Mouse (Mus musculus) olfactory bulb, adult 2 months (tissue): ENCODE results near the gene Igsf10.

Source experiments
- CTCF ChIP-seq: fragments of 200-500 bp; IDR thresholded peaks from 2 replicates; pipeline ENCODE4 v1.5.1; 2012; ENCODE audit warnings: low read depth, mild to moderate bottlenecking, low read length, moderate library complexity; ENCODE audit not compliant: insufficient read depth
- POLR2A ChIP-seq: fragments of 200-500 bp; IDR thresholded peaks from 2 replicates; pipeline ENCODE4 v1.6.1; 2012; ENCODE audit warnings: mild to moderate bottlenecking, low read depth, low read length, moderate library complexity; ENCODE audit not compliant: insufficient read depth

DNA sequence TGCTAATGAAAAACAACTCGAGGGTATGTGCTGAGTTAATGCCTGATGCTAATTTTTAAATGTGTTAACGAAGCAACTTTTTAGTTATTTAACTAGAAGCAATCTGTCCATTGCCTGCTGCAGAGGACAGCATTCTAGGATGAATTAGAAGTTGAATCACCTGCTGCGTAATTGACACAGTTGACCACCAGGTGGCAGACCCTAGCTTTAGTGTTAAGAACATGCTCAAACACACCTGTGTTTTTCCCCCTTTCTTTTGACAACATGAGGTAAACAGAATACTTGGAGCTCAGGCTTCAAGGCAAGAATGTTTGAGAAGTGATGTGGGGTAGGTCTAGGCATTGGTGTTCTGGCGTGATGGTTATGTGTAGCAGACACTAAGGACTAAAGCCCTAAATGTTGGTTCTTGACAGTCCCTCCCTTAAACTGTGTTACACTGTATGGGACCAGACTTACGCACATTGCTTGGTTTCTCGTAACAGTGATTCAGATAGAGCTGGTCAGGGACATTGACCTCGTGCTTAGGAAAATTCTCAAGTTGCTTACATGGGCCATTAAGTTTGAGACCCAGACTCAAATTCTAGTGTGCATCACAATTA is 22.8 kb downstream of the Igsf10 start:
- TF ChIP-seq CTCF (no peak), POLR2A (no peak)
